33 mouse cellular contexts compared by ENCODE assay signal in the genomic region with DNA sequence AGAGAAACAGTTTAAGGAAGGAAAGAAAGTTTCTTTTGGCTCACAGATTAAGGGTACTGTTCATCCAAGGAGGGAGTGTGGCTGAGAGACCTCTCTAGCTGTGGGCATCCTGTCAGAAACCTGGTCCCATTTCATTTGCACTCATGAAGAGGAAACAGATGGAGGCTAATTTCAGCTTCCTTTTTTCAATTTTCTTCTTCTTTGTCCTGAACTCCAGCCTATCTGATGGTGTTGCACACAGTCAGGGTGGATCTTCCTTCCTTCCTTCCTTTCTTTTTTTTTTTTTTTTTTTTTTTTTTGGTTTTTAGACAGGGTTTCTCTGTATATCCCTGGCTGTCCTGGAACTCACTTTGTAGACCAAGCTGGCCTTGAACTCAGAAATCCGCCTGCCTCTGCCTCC.
"Had no signal": no experiment of that assay in that cellular context is flagged by ENCODE, and none has a peak within 500 bp of the region (broad histone marks: within the 10 kb centered on the region; RNA-seq: fewer than 3 reads in every experiment).

No protein-coding gene starts in this region.

- H3K27me3 ChIP-seq: heart, embryonic 12.5 days; heart, embryonic 13.5 days; heart, embryonic 15.5 days; hindbrain, embryonic 12.5 days; hindbrain, embryonic 13.5 days; hindbrain, embryonic 15.5 days; intestine, embryonic 15.5 days; kidney, embryonic 15.5 days had no signal

- DNase-seq: heart, postnatal 10 days; heart, postnatal 14 days; heart, postnatal 36 days; heart, postnatal 4 days; kidney, adult 11 months; kidney, adult 18-20 months; kidney, adult 2 months; kidney, adult 8-10 months; kidney, adult 9 months; kidney, postnatal 10 days; kidney, postnatal 14 days; kidney, postnatal 25 days; kidney, postnatal 4 days; layer of hippocampus, adult 9-11 months; layer of hippocampus, postnatal 36 days had no signal

- H3K36me3 ChIP-seq: heart, embryonic 12.5 days; heart, embryonic 13.5 days; heart, embryonic 15.5 days; hindbrain, embryonic 10.5 days; hindbrain, embryonic 12.5 days; hindbrain, embryonic 13.5 days; hindbrain, embryonic 15.5 days; intestine, embryonic 15.5 days; kidney, embryonic 15.5 days had no signal

- ATAC-seq: hindbrain, embryonic 16.5 days; hindbrain, postnatal 0 days; inflammation-experienced regulatory T-cells, adult 6 months; intestine, embryonic 15.5 days; intestine, embryonic 16.5 days; intestine, postnatal 0 days had no signal

- H3K4me2 ChIP-seq: heart, embryonic 12.5 days; heart, embryonic 13.5 days; heart, embryonic 15.5 days; hindbrain, embryonic 12.5 days; hindbrain, embryonic 13.5 days; hindbrain, embryonic 14.5 days; hindbrain, embryonic 15.5 days; intestine, embryonic 15.5 days; kidney, embryonic 15.5 days had no signal

- H3K27ac ChIP-seq: heart, embryonic 13.5 days; heart, embryonic 15.5 days; hindbrain, embryonic 10.5 days; hindbrain, embryonic 12.5 days; hindbrain, embryonic 13.5 days; hindbrain, embryonic 14.5 days; hindbrain, embryonic 15.5 days; hindbrain, postnatal 0 days; intestine, embryonic 15.5 days; kidney, embryonic 15.5 days; kidney, postnatal 0 days; layer of hippocampus, adult 2 months; left cerebral cortex, adult 2 months had no signal

- H3K9ac ChIP-seq: heart, embryonic 12.5 days; heart, embryonic 13.5 days; heart, embryonic 15.5 days; hindbrain, embryonic 12.5 days; hindbrain, embryonic 13.5 days; hindbrain, embryonic 14.5 days; hindbrain, embryonic 15.5 days; intestine, embryonic 15.5 days; kidney, embryonic 15.5 days had no signal

- H3K4me3 ChIP-seq: heart, embryonic 12.5 days; heart, embryonic 13.5 days; heart, embryonic 15.5 days; hindbrain, embryonic 10.5 days; hindbrain, embryonic 12.5 days; hindbrain, embryonic 13.5 days; hindbrain, embryonic 15.5 days; intestine, embryonic 15.5 days; kidney, embryonic 15.5 days; layer of hippocampus, adult 2 months; left cerebral cortex, adult 2 months had no signal

- H3K9me3 ChIP-seq: heart, embryonic 12.5 days; heart, embryonic 13.5 days; heart, embryonic 15.5 days; hindbrain, embryonic 10.5 days; hindbrain, embryonic 12.5 days; hindbrain, embryonic 13.5 days; hindbrain, embryonic 15.5 days; intestine, embryonic 15.5 days; kidney, embryonic 15.5 days had no signal

- H3K4me1 ChIP-seq: heart, embryonic 12.5 days; heart, embryonic 13.5 days; heart, embryonic 15.5 days; hindbrain, embryonic 10.5 days; hindbrain, embryonic 12.5 days; hindbrain, embryonic 13.5 days; hindbrain, embryonic 15.5 days; intestine, embryonic 15.5 days; kidney, embryonic 15.5 days had no signal
